Comparison of ENCODE assay signal across 9 mouse cellular contexts in genomic region chr4:135069818-135070217, GRCm38 (mm10). TPM values are rescaled to one million over a fixed set of nuclear protein-coding genes. Genes with fewer than 3 reads are reported as not detected.
DNase-seq lines count a peak whose midpoint lies in the region; ATAC-seq and TF ChIP-seq lines count a peak whose summit lies in the region.
"Had no signal": no experiment of that assay in that cellular context is flagged by ENCODE, and none has a peak within 500 bp of the region (broad histone marks: within the 10 kb centered on the region; RNA-seq: fewer than 3 reads in every experiment).

No protein-coding gene starts in this region.

- H3K4me3 ChIP-seq in heart, embryonic 11.5 days (ENCODE audit: low read depth, low read length) = no peak overlapping the region
- no peak overlapping the region for H3K4me3 ChIP-seq in lung, postnatal 0 days (ENCODE audit: low read depth, low read length)
- H3K4me3 ChIP-seq in stomach, embryonic 15.5 days (replicated peaks) = no peak overlapping the region

- WGBS in heart, embryonic 11.5 days (ENCODE audit: insufficient replicate concordance) = 52% methylated on average over 18 of the region's 18 CpGs
- WGBS in lung, postnatal 0 days = 62% methylated on average over 18 of the region's 18 CpGs
- 71% methylated on average over 18 of the region's 18 CpGs for WGBS in stomach, embryonic 15.5 days

- no peak for ATAC-seq in heart, embryonic 11.5 days (replicated peaks; ENCODE audit: insufficient number of reproducible peaks, low FRiP score, low TSS enrichment)
- no peak for ATAC-seq in lung, postnatal 0 days
- peak; percentile 17; the same call in 1 of the 2 replicates for ATAC-seq in stomach, embryonic 15.5 days (ENCODE audit: insufficient read depth, low FRiP score, low read depth)

- H3K27me3 ChIP-seq in heart, embryonic 11.5 days (ENCODE audit: control insufficient read depth, insufficient read depth, low read length) = peaks cover 7% of the 10 kb centered on the region; the same call in 1 of the 2 replicates
- no peaks in the 10 kb centered on the region for H3K27me3 ChIP-seq in lung, postnatal 0 days (replicated peaks; ENCODE audit: insufficient read depth, low read length)
- no peaks in the 10 kb centered on the region for H3K27me3 ChIP-seq in stomach, embryonic 15.5 days (replicated peaks)

- H3K9ac ChIP-seq in heart, embryonic 11.5 days (ENCODE audit: low read depth, low read length) = no peak overlapping the region
- no peak overlapping the region for H3K9ac ChIP-seq in lung, postnatal 0 days (replicated peaks; ENCODE audit: low read depth)
- H3K9ac ChIP-seq in stomach, embryonic 15.5 days = no peak overlapping the region

- H3K9me3 ChIP-seq in heart, embryonic 11.5 days (replicated peaks; ENCODE audit: control insufficient read depth, low read length) = no peaks in the 10 kb centered on the region
- H3K9me3 ChIP-seq in lung, postnatal 0 days (ENCODE audit: low read length) = no peaks in the 10 kb centered on the region
- H3K9me3 ChIP-seq in stomach, embryonic 15.5 days = no peaks in the 10 kb centered on the region

- peaks cover 3% of the 10 kb centered on the region; the same call in 1 of the 2 replicates for H3K4me1 ChIP-seq in heart, embryonic 11.5 days (ENCODE audit: control insufficient read depth, insufficient read depth, low read length)
- H3K4me1 ChIP-seq in lung, postnatal 0 days (ENCODE audit: insufficient read depth, low read depth, low read length) = 0 out of 2 replicates have a peak, but pooled peaks cover 2% of the 10 kb centered on the region
- 0 out of 2 replicates have a peak, but pooled peaks cover 3% of the 10 kb centered on the region for H3K4me1 ChIP-seq in stomach, embryonic 15.5 days

- H3K27ac ChIP-seq in heart, embryonic 11.5 days (ENCODE audit: low read depth, low read length) = no peak overlapping the region
- H3K27ac ChIP-seq in lung, postnatal 0 days (ENCODE audit: low read length) = no peak overlapping the region
- no peak overlapping the region for H3K27ac ChIP-seq in stomach, embryonic 15.5 days

- no peak for TF ChIP-seq CTCF in lung, postnatal 0 days (IDR thresholded peaks at IDR 0.05)

- no peak overlapping the region for H3K4me2 ChIP-seq in heart, embryonic 11.5 days
- no peak overlapping the region for H3K4me2 ChIP-seq in lung, postnatal 0 days (replicated peaks; ENCODE audit: low read depth, low read length)
- H3K4me2 ChIP-seq in stomach, embryonic 15.5 days = no peak overlapping the region

- H3K36me3 ChIP-seq in heart, embryonic 11.5 days (ENCODE audit: control insufficient read depth, insufficient read depth, low read length) = no peaks in the 10 kb centered on the region
- no peaks in the 10 kb centered on the region for H3K36me3 ChIP-seq in lung, postnatal 0 days (ENCODE audit: insufficient read depth, low read length)
- no peaks in the 10 kb centered on the region for H3K36me3 ChIP-seq in stomach, embryonic 15.5 days

- DNase-seq in heart, adult 11 months = peak; percentile 98
- peak; percentile 47 for DNase-seq in thymus, postnatal 4 days
- no peak for DNase-seq in thymus, postnatal 10 days (ENCODE audit: low spot score in 2 of 2)
- peak; percentile 23 for DNase-seq in lung, postnatal 0 days (ENCODE audit: low spot score)
- no peak for DNase-seq in ovary, postnatal 14 days (ENCODE audit: low spot score)
- no peak for DNase-seq in cerebellum, postnatal 10 days

- TF ChIP-seq EP300 in lung, postnatal 0 days (IDR thresholded peaks at IDR 0.05) = no peak

RNA-seq across cellular contexts. Expression of gene Runx3, which starts 50.6 kb away (rescaled TPM):
- polyA plus RNA-seq in heart, embryonic 11.5 days (2014; fragmentation: Nextera tagmentation; extraction: Ambion mirVana) = 0.06 TPM in 1 of 2 replicates, not detected in the other
- 0.13 and 0.18 TPM in 2 replicates for polyA plus RNA-seq in lung, postnatal 0 days (2015; fragmentation: Nextera tagmentation; extraction: Ambion mirVana)
- 0.21 and 0.26 TPM in 2 replicates for polyA plus RNA-seq in stomach, embryonic 15.5 days (2015; fragmentation: Nextera tagmentation; extraction: Ambion mirVana)
- polyA plus RNA-seq: cortical plate, adult 2 months had no signal

Comparison
In these comparisons a context has a peak if more than half of its experiments do, and no peak if none do; other contexts are left out.
1. DNase-seq: peak in heart, adult 11 months (single experiment), thymus, postnatal 4 days (single experiment) and lung, postnatal 0 days (single experiment); none in thymus, postnatal 10 days (0 of 2), ovary, postnatal 14 days (single experiment) and cerebellum, postnatal 10 days (0 of 2).